Mouse (Mus musculus) layer of hippocampus, adult 9-11 months (tissue): ENCODE measurements around the gene Gm28079.
"Not testable (repeated sequence)": the region's sequence is repeated elsewhere in the genome, so short reads cannot be mapped to it uniquely, and the experiment has no call there.

Source experiments
- DNase-seq: peaks from one replicate; pipeline ENCODE4 v3.0.0; 2022

Gm28079 gene

DNA sequence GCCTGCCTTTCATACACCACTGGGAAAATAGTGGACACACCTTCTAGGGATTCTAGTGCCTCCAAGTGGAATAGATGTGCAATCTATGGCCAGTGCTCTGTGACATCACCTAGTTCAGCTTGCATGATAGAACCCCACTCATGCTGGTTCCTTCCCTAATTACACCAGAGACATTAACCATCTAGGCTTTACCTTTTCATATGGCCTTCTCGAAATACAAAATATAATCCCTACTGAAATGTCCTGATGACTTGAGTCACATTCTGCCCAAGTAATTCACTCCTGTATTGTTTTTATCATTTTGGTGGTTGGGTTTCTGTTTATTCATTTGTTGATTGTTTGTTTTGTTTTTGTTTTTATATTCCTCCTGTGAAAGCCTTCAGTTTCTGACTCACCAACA lies at the start of gene Gm28079:
Gm28079 (minus strand) TSS at position 101 of the 400 bp plus-strand sequence.
- DNase-seq, result not testable (repeated sequence)
